Mouse (Mus musculus): Measurements from ENCODE around the gene Ptma. TPM values are rescaled to one million over a fixed set of nuclear protein-coding genes. Genes with fewer than 3 reads are reported as not detected.
"Not testable (repeated sequence)": the region's sequence is repeated elsewhere in the genome, so short reads cannot be mapped to it uniquely, and the experiment has no call there.

The Ptma gene
- total RNA-seq, 1 experiment from 2014 or later, result 556 TPM

DNA sequence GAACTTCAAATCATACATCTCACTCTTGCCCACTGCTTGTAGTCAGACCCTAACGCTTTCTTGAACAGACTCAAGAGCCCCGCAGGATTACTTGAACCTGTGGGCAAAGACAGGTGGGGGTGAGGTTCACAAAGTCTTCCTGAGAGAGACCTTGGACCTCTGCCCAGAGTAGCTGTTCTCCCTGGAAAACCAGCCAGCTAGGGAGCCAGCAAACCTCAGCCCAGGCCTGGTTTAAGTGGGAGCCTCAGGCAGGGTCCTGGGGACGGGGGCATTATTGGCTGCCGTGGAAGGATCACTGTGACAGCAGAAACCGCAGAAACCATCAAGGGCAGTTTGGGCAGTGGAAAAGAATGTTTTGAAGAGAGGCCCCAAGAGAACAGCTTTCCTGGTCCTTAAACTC is 29.2 kb upstream of the Ptma start:
- DNase-seq, result no peak

DNA sequence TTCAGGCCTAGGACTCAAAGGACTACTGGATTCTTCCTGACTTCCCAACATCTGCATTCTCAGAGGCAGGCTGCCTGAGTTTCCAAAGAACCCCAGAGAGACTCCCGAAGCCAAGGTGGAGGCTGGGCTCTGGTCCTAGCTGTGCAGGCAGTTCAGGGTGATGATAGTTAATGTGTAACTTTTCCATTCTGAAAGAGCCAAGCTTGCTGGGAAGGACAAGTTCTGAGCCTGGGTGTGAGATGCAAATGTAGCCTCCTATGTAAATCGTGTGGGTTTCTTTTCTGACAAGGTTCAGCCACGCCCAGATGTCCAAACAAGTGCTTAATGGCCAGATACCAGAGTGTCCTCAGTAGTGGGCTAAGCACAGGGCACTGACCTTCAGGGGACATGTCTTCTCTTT is 28.5 kb upstream of the Ptma start:
- DNase-seq, result no peak

DNA sequence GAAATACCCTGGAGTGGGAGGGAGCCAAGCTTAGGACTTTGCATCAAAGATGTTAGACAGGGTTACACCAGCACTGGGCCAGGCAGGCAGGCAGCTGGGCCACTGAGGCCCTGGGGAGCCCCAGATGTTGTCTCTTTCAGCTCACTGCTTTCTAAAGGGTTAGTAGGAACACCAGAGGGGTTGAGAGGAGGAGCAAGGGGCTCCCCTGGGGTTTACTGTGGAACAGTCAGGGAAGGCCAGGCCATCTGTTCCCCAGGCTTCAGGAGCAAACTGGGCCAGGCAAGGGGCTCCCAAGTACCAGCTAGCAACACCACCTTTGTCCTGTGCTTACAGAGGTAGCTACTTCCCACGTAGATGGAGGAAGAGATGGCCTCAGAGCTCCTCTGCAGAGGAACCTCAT is 27.9 kb upstream of the Ptma start:
- no peak for DNase-seq

DNA sequence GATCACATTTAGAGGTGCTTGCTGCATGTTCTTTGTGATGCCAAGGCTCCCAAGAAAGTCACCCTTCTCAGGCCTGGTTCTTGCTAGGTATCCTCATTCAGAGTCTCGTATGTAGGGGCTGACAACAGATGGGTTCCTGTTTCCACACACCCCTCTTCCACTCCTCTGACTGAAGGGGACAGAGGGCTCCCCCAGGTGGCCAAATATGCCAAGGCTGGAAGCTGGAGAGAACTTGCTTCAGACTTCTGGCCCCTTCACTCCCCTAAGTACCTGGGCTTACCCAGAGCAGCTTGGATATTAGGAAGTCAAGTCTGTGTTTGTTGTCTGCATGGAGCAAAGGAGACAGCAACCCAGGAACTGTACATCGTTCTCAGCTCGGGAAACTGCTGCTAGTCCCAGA is 26.6 kb upstream of the Ptma start:
- peak; percentile 63 for DNase-seq

DNA sequence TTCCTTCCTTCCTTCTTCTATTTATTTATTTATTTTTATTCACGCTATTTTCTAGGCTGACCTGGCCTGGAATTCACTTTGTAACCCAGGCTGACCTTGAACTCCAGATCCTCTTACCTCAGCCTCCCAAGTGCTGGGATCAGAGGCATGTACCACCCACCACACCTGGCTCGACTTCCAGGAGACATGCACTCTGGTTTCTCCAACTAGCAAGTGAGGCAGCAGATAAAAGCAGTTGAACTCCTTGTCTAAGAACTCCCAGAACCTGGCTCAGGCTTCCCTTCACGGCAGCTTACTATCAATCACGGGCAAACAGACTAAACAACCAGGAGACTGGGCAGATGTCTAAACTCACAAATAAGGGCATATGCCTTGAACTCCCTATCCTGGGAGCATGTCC is 25.8 kb upstream of the Ptma start:
- DNase-seq, result no peak

DNA sequence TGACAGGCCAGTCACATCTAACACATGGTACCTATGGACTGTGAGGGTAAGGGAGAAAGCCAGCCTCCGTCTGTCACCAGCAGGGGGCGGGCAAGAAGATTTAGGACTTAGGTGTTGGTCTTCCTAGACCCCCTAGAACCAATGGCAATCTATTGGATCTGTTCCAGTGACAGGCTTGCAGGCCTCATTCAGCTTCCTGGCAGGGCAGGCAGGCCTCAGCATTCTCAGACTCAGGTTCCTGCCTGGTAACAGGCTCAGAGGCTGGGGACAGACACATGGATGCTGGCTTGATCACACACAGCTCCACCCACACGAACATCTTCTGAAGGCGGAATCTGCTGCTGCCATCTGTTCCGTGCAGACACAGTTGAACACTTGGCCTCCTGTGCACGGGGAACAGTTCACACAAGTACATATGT is 25.4 kb upstream of the Ptma start:
- DNase-seq, result peak; percentile 58

DNA sequence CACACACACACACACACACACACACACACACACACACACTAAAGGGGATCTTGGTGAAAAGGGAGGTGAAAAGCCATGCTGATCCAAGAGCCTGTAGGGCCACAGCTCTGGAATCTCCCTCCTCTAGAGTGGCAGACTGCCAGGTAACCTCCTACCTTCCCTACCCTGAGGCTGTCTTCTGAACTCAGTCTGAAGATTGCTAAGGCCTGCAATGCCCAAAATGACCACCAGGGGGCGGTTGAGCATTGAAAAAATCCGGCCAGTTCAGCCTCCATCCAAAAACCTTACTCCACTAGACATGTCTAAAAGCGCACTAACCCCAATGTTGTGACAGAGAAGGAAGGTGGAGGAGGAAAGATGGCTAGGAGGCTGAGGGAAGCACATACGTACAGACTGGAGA is 25.0 kb upstream of the Ptma start:
- DNase-seq, result peak; percentile 91

DNA sequence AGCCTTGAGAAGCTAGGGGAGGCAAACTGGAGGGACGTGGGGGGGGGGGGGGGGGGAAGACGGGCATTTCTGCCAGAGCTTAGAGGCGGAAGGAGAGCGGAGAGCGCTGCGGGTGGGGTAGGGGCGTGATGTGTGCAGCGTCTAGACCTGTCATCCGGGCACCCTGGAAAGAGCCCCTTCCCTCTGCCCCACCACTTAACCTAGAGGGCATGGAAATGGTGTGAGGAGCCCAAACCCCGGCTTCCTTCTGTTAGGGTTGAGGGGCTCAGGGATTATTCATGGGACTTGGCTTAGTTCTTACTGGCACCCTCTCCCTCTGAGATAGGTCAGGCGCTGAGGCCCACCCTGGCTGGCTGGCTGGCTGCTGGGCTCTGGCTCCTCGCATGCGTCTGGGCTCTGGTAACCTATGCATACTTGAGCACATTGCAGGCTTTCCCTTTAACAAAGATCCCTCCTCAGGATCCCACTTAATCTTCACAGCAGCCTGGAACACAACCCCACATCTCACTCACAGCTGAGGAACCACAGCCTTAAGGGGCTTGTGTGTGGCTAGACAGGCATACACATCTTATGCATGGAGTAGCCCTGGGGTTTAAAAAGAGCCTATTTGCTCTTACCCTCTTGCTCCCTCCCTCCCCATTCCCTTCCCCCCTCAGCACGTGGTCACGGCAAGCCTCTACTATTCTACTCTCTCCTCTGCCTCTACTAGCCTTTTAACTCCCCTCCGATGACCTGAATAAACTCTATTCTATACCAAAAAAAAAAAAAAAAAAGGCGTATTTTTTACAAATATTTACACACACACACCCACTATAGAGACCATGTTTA is 24.1 kb upstream of the Ptma start:
- no peak for DNase-seq

DNA sequence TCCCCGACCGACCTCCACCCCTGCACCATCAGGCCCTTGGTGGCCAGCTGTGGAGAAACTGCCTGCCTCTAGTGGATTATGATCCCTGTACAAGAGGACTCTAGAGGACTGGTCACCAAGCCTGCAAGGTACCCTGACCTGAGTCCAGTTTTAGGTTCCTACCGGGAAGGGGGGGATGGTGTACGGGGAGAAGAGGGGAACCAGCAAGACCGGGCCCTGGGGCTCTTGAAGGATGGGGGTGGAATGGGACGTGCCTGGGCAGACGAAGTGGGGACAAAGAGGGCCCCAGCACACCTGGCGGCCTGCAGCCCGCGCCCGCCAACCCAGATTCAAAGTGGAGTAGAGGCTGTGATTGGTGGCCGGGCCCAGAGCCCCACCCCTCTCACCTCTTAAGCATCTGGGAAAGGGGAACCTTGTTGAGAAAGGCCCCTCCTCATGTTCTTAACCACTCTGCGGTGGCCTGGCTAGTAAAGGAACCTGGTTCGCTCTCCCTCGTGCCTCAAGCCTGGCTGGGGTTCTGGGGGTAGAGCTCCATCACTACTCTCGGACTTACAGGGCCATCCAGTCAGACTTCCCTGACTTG is 23.3 kb upstream of the Ptma start:
- DNase-seq, result no peak

DNA sequence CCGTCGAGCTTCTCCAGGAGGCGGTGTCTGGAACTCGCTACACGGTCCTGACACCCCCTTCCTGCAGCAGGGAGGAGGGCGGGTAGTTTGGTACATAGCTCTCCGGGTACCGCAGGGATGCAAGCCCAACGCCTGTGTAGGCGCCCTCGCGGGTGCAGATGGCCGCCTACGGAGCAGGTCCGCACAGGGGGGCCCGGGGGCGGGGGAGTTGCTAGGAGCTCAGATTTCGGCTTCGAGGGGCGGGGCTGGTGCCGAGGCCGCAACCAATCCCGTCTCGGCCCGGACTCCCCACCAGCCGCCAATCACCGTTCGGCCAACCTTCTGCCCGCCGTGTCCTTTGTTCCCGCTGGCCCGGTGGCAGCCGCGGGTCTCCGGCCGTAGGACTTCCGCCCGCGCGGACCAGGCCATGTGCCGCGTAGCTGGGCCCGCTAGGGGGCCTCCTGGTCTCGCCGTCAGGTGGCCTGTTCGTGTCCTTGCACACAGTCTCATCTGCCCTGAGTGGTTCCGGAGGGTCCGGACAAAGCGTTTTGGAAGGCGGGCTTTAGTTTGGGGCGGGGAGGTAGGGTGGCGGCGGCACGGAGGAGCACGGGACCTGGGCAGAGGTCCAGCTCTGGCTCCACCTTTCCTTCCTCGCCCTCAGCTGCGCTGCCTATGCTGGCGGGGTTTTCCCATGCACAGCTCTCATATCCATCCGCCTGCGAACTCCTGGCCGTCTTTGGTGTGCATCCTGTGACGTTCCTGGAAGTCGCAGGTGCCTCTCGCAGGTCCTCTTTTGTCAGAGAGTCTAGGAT is 22.4 kb upstream of the Ptma start:
- peak; percentile 96 for DNase-seq

DNA sequence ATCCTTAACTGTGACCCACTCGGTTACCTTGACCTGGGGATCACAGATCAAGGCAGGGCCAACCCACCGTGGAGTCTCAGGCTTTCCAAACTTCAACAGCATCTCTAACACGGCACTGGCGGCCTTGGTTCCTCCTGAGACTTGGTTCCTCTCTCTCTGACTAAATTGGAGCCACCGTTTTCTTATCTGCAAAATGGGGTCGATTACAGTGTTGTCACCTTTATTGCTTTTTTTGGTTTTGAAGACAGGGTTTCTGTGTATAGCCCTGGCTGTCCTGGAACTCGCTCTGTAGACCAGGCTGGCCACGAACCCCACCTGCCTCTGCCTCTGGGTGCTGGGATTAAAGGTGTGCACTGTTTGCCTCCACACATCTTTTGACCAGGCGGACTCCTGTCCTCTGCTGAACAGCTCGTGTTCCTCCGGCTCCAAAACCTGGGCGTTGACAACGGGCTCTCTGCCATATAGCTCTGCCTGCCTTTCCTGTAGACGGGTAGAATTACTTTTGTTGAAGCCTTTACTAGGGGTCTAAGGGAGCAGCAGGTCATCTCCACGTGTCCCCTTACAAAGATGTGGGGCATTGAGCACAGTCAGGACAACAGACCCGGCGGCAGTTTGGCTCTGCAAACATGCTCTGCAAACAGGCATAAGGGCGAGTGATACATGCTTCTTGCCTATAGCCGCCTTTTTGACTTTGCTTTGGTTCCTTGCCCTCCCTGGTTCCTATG is 21.7 kb upstream of the Ptma start:
- DNase-seq, result no peak

DNA sequence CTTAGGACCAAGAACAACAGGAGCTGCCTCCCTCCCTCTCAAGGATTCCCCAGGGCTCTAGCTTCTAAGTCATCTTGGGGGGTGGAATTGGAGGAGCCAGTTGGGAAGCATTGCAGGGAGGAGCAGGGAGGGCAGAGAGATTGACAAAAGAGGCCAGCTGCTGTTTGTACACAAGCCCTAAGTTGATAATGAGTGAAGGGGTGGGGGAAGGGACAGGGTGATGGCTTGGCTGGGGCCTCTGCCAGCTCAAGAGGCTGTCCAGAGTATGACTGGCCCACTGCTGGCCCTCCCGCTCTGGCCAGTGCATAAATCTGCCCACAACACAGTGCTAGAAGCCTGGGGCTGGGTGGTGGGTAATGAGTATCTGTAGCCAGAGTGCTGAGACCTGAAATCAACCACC is 21.1 kb upstream of the Ptma start:
- no peak for DNase-seq

DNA sequence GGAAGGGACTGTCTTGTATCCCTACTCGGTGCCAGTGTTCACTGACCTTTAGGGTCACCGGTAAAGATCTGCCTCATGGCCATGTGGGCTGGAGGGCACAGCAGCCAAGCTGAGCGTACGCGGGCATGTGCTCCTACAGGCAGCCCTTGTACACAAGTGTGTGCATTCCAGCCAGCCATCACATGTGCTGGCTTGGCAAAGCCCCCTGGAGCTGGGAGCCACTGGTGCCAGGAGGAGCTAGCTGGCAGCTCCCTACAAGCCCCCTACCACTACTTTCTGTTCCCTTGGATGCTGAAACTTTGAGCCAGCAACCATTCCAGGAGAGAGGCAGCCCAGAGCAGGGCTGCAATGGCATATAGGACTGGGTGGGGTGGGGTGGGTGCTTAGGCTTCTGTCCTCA is 20.1 kb upstream of the Ptma start:
- DNase-seq, result no peak

DNA sequence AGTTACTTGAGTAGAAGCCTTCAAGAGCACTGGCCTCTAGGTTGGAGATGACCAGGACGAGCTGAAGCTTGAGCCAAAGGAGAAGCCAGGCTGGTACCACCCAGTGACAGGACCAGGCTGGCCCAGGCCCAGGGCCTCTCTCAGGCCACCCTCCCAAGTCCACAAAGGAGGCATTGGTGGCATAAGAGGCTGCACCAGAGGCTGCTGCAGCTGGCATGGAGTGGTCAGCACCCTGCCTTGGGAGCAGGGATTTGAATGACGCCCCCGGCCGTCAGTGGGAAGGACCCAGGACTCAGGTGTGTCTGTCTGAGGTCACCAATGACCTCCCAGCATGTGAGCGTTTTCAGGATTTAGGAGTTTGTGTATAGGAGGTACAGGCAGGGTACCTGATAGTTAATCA is 18.7 kb upstream of the Ptma start:
- DNase-seq, result no peak

DNA sequence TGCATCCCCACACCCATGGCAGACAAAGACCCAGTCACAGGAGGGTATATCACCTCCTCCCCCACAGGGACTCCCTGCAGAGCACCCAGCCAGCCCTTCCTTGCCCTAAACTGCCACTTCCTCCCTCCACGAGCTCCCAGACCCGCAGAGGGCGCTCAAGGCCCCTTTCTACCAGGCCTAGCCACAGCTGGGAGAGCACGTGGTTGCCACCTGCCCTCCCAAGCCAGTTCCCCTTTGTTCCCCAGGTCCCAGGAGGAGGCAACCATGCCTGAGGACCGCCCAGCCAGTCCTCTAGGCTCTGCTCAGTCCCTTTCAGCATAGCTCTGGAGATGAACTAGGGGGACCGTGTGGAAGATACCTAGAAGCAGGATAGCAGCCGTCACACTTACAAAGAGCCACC is 17.1 kb upstream of the Ptma start:
- DNase-seq, result peak; percentile 87

DNA sequence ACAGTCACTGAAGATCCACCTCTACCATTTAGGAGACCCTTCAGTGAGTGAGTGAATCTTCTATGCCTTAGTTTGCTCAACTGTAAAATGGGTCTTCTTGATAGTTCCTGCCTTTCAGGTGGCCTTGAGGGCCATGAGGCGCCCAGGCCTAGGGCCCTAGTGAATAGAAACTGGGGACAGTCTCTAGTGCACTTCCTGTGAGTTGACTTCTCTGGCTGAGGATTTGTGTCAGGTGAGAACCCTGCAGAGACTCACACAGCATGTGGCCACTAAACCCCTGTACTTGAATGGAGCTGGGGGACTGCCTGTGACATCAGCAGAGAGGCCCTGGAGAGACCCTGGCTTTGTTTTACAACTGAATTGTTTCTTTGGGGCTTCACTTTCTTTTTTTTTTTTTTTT is 16.3 kb upstream of the Ptma start:
- DNase-seq, result no peak

DNA sequence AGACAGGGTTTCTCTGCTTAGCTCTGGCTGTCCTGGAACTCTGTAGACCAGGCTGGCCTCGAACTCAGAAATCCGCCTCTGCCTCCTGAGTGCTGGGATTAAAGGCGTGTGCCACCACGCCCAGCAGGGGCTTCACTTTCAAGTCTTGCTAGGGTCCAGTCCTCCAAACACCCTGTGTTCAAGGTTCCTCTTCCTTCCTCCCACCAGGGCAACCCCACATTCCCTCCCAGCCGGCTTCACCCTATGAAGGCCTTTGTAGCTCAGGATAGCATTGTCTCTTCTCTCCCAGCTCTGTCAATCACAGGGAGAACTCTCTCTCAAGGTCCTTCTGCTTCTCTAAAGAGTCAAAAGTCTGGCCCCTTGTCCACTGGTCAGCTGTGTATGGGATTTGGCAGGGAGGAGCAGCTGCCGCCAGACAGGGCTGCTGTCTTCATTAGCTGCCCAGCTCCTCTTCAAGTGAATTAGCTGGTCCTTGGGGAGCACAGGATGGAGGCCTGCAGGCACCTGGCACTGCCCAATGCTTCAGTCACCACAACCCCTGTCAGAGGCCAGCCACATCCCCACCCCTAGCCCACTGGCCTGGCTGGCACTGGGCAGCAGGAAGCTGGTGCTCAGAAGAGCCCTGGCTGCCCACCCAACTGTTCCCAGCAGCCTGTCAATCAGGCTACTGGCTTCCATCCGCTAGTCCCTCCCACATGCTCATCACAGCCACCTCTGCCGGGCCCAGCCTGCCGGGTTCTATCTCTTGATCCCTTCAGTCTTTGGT is 15.7 kb upstream of the Ptma start:
- DNase-seq, result no peak

DNA sequence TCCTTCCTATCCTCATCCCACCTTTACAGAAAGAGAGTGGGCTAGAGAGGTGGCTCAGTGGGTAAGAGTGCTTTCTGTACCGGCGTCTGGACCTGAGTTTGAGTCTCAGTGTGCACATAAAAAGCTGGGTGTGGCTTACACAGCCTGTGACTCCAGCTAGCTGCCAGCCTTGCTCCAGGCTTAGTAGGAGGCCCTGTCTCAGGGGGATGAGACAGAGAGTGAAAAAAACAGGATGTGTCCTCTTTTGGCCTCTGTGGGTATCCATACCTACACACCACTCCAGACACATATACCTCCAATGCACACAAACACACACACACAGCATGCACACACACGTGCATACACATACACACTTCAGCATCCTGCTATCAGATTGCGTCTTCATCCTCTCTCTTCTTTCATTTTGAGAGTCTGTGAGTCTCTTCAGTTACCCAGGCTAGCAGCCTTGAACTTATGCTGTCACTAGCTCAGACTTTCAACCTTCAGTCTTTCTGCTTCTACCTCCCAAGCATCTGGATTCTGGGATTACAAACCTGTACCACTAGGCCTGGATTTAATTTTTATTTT is 14.3 kb upstream of the Ptma start:
- no peak for DNase-seq

DNA sequence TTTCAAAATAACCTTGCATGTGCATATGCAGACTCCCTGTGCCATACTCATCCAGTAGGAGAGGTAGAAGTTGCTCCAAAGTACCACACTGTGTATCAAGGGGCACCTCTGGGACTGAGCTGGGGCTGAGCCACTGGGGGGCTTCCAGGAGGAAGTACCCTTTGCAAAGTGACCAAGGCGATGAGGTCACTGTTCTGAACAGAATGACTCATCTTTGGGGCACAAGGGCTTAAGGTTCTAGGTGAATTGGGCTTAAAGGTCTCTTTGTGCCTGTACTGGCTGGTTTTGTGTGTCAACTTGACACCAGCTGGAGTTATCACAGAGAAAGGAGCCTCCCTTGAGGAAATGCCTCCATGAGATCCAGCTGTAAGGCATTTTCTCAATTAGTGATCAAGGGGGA is 13.5 kb upstream of the Ptma start:
- not testable (repeated sequence) for DNase-seq

DNA sequence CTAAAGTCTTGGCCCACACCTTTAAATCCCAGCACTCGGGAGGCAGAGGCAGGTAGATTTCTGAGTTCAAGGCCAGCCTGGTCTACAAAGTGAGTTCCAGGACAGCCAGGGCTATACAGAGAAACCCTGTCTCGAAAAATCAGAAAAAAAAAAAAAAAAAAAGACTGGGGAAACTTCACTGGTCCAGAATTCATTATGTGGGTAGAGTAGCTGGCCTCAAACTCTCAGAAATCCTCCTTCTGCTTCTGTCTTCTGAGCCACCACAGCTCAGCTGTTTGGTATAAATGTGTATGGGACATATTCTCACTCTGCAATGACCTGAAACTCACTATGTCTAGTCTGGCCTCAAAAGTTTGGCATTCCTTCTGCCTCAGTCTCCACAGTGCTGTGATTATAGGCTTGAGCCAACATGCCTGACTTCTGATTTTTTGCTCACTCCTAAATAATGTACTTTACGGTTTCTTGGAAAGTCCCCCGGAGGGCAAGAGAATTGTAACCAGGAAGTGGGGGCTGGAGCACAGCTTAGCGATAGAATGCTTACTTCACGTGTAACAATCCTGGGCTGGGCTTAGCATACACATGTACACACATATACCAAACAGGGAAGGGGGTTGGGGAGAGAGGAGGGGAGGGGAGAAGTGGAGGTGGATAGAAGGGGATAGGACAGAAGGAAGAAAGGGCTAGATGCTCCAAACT is 10.7 kb upstream of the Ptma start:
- no peak for DNase-seq

DNA sequence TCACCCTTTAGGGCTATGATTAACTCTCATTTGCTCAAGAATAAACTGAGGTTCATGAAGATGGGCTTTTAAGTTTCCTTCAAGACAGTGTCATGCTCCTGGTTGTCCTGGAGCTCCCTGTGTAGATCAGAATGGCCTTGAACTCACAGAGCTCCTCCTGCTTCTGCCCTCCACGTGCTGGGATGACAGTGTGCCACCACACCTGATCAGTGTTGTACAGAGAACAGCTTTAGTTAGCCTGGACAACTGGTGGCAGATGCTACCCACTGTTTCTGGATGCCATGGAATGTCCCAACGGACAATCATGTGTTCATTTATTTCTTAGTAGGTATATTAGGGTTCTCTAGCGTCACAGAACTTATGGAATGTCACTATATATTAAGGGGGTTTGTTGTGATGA is 9.4 kb upstream of the Ptma start:
- no peak for DNase-seq
